Mouse (Mus musculus): ENCODE measurements around the gene Scai. TPM values are rescaled to one million over a fixed set of nuclear protein-coding genes. Genes with fewer than 3 reads are reported as not detected.
A peak's percentile ranks its signal among the peaks of the same experiment; 100 is the strongest.
"Not testable (repeated sequence)": the region's sequence is repeated elsewhere in the genome, so short reads cannot be mapped to it uniquely, and the experiment has no call there.

Gene Scai
- 61.3 and 68.6 TPM in 2 replicates for total RNA-seq (2014; rRNA removed)
- polyA plus RNA-seq (2015; fragmentation: Nextera tagmentation; extraction: Ambion mirVana) = 8.6 and 11.6 TPM in 2 replicates

DNA sequence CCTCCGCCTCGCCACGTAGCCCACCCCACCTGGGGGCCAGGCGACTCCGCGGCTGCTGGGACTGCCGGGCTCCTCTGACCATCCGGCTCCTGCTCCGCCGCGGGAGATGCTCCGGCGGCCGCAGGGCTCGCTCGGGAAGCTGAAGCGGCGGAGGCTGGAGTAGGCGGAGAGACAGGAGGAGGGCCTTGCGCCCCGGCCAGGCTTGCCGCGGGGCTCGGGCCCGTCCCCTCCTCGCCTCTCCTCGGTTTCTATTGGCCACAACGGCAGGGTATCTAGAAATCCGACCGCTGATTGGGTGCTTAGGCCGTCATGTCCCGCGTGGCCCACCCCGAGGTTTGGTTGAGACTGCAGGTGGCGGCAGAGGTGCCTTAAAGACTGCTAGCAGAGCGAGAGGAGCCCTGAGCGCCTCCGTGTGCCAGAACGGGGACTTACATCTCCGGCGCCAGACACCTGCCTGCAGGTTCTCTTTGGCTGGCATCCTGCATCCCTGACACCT is at the start of gene Scai:
TSS of gene Scai (minus strand) at position 174 of the 496 bp plus-strand sequence.
- ATAC-seq (peak; percentile 99), DNase-seq (peak; percentile 99)
- Histone ChIP-seq H3K4me3 (ENCODE audit: low read depth, low read length) (peak within 1 kb of the TSS; percentile 100), H3K4me1 (ENCODE audit: insufficient read depth) (0 out of 2 replicates have a peak, but pooled peaks cover 15% of the 10 kb centered on the region), H3K36me3 (ENCODE audit: insufficient read depth) (no peaks in the 10 kb centered on the region), H3K9ac (peak within 1 kb of the TSS; percentile 98), H3K27ac (ENCODE audit: low read depth, low read length) (peak within 1 kb of the TSS; percentile 99), H3K27me3 (ENCODE audit: insufficient read depth, low read length) (no peaks in the 10 kb centered on the region), H3K9me3 (ENCODE audit: low read length) (no peaks in the 10 kb centered on the region), H3K4me2 (ENCODE audit: low read depth) (peak within 1 kb of the TSS; percentile 72)
- peak; percentile 92 for TF ChIP-seq CTCF (IDR thresholded peaks at IDR 0.05; ENCODE audit: low read depth)
- 3% methylated on average over 37 of the region's 41 CpGs for WGBS

DNA sequence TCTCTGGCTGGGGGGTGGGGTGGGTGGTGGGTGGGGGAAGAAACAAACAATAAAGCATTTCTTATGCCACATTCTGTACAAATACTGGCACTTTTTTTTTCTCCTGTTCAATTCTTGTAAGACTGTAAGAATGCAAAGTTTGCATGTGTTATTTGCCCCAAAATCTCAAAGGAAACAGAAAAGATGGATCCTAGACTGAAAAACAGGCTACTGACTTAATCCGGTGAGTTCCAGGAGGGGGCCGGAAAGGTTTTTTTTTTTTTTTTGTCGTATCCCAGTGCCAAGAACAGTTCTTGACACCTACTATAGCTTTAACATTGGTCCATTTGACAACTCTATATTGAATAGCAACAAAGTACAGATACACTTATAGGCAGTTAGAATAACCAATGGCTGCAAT is 36.2 kb upstream of the Scai start:
- Histone ChIP-seq H3K4me3 (ENCODE audit: low read depth, low read length) (peak overlapping the region; percentile 59), H3K27me3 (ENCODE audit: insufficient read depth, low read length) (no peaks in the 10 kb centered on the region), H3K4me2 (ENCODE audit: low read depth) (peak overlapping the region; percentile 50), H3K9ac (peak overlapping the region; percentile 65; the same call in 1 of the 2 replicates), H3K36me3 (ENCODE audit: insufficient read depth) (no peaks in the 10 kb centered on the region), H3K9me3 (ENCODE audit: low read length) (no peaks in the 10 kb centered on the region), H3K27ac (ENCODE audit: low read depth, low read length) (peak overlapping the region; percentile 89; the same call in 1 of the 2 replicates), H3K4me1 (ENCODE audit: insufficient read depth) (peaks cover 14% of the 10 kb centered on the region; the same call in 1 of the 2 replicates)
- ATAC-seq = no peak
- no peak for DNase-seq
- TF ChIP-seq CTCF (IDR thresholded peaks at IDR 0.05; ENCODE audit: low read depth) = no peak
- WGBS = 29% methylated on average over 3 of the region's 3 CpGs

DNA sequence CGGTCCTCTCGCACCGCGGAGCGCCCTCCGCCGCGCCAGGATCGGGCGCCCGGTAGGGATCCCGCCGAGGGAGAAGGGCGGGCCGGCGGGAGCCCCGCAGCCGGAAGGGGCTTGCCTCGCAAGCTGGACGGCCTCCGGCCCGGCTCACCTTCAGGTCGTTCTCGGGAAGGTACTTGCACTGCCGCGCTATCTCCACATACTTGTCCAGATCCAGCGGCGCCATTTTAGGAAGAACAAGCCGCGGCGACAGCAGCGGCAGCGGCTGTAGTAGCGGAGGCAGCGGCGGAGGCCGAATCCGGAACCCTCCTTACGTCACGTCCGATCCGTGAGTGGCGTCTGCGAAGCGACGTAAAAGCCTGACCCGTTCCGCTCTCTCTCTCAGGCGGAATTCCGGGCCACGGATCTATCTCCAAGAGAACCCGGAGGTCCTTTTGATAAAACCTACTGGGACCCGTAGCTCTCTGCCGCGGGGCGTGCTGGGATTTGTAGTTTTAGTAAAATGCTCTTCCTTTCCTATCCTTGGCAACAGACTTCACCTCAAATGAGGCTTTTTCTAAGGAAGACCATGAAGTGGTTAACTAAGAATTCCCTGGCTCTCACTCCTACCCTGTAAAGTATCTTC is 35.6 kb upstream of the Scai start, which contains the start of gene Ppp6c:
TSS of gene Ppp6c (minus strand) at position 433 of the 622 bp plus-strand sequence.
- peaks cover 14% of the 10 kb centered on the region; the same call in 1 of the 2 replicates for H3K4me1 ChIP-seq (ENCODE audit: insufficient read depth)
- no peaks in the 10 kb centered on the region for H3K9me3 ChIP-seq (ENCODE audit: low read length)
- peak within 1 kb of the TSS; percentile 65 for H3K9ac ChIP-seq
- H3K27me3 ChIP-seq (ENCODE audit: insufficient read depth, low read length) = no peaks in the 10 kb centered on the region
- peak within 1 kb of the TSS; percentile 57 for H3K4me2 ChIP-seq (ENCODE audit: low read depth)
- 1% methylated on average over 54 of the region's 56 CpGs for WGBS
- H3K36me3 ChIP-seq (ENCODE audit: insufficient read depth) = no peaks in the 10 kb centered on the region
- peak; percentile 99 for ATAC-seq
- peak; percentile 98 for DNase-seq
- no peak for TF ChIP-seq CTCF (IDR thresholded peaks at IDR 0.05; ENCODE audit: low read depth)
- H3K27ac ChIP-seq (ENCODE audit: low read depth, low read length) = peak within 1 kb of the TSS; percentile 89
- peak within 1 kb of the TSS; percentile 59 for H3K4me3 ChIP-seq (ENCODE audit: low read depth, low read length)

DNA sequence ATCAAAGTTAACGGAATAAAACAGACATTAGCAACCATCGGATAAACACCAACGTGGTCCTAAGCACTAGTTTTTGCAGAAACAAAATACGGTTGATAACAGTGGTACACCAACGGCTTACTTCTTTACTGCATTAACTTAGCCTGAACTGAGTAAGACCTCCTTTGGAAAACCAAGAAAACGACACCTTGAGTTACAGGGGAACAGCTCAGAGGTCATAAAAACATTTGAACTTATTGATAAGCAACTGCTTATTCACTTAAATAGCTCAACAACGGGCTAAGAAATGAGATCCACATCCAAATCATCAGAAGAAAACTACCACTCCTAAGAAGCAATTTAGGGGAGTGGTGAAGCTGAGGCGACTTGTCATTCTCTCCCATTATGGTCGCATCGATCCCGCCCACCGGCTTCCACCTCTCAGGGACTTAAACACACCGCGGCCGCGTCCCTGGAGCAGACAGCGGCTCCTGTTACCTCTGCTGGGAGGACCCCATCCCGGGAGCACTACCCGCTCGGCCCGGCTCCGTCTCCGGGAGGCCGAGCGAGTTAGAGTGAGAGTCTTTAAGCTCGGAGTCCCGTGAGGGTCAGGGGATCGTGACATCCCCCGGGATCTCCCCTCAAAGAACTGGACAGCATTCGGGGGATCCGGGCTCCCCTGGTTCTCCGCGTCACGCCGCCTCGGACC is 34.9 kb upstream of the Scai start:
- not testable (repeated sequence) for H3K36me3 ChIP-seq (ENCODE audit: insufficient read depth); H3K9me3 ChIP-seq (ENCODE audit: low read length); H3K27me3 ChIP-seq (ENCODE audit: insufficient read depth, low read length)
- Histone ChIP-seq H3K9ac (peak overlapping the region; percentile 65), H3K4me3 (ENCODE audit: low read depth, low read length) (peak overlapping the region; percentile 59), H3K4me2 (ENCODE audit: low read depth) (peak overlapping the region; percentile 57), H3K4me1 (ENCODE audit: insufficient read depth) (peaks cover 14% of the 10 kb centered on the region; the same call in 1 of the 2 replicates), H3K27ac (ENCODE audit: low read depth, low read length) (peak overlapping the region; percentile 89)
- ATAC-seq (peak; percentile 26), DNase-seq (peak; percentile 15)
- WGBS = 6% methylated on average over 21 of the region's 36 CpGs

DNA sequence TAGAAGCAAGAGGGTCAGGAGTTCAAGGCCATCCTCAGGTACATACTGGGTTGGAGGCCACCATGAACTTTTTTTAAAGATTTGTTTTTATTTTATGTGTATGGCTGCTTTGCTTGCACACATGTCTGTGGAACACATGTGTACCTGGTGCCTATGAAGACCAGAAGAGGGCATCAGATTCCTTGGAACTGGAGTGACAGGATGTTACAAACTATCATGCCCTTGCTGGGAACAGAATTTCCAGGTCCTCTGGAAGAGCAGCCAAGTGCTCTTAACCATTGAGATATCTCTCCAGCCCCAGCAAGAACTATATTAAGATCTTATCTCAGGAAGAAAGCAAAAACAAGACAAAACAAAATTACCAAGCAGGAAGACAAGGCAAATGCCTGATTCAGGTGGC is 34.1 kb upstream of the Scai start:
- peaks cover 14% of the 10 kb centered on the region; the same call in 1 of the 2 replicates for H3K4me1 ChIP-seq (ENCODE audit: insufficient read depth)
- DNase-seq = no peak
- no peak overlapping the region for H3K27ac ChIP-seq (ENCODE audit: low read depth, low read length)

DNA sequence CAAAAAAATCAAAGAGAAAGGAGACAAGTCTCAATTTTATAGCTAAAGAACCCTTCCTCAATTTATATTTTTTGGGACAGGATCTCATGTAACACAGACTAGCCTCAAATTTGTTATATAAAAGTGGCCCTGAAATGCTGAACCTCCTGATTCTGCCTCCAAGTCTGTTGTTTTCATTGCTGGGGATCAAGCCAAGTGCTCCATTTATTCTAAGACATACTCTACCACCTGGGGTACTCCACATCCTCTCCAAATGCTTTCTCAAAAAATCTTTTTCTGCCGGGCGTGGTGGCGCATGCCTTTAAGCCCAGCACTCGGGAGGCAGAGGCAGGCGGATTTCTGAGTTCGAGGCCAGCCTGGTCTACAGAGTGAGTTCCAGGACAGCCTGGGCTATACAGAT is 29.5 kb upstream of the Scai start:
- Histone ChIP-seq H3K36me3 (ENCODE audit: insufficient read depth) (no peaks in the 10 kb centered on the region), H3K4me2 (ENCODE audit: low read depth) (no peak overlapping the region), H3K4me3 (ENCODE audit: low read depth, low read length) (no peak overlapping the region), H3K4me1 (ENCODE audit: insufficient read depth) (peaks cover 13% of the 10 kb centered on the region; the same call in 1 of the 2 replicates), H3K9ac (no peak overlapping the region), H3K27me3 (ENCODE audit: insufficient read depth, low read length) (no peaks in the 10 kb centered on the region), H3K27ac (ENCODE audit: low read depth, low read length) (no peak overlapping the region), H3K9me3 (ENCODE audit: low read length) (no peaks in the 10 kb centered on the region)
- no peak for DNase-seq
- no peak for ATAC-seq
- 92% methylated on average over 6 of the region's 6 CpGs for WGBS
- TF ChIP-seq CTCF (IDR thresholded peaks at IDR 0.05; ENCODE audit: low read depth) = no peak

More for the DNA sequence above, 34.1 kb upstream of the Scai start:
- TF ChIP-seq CTCF (IDR thresholded peaks at IDR 0.05; ENCODE audit: low read depth) = peak; percentile 17; the same call in 1 of the 2 replicates
- ATAC-seq = no peak
- no peaks in the 10 kb centered on the region for H3K27me3 ChIP-seq (ENCODE audit: insufficient read depth, low read length)
- 0 out of 2 replicates have a peak overlapping the region, but pooled peaks have one; percentile 59 for H3K4me3 ChIP-seq (ENCODE audit: low read depth, low read length)
- H3K9ac ChIP-seq = no peak overlapping the region
- H3K36me3 ChIP-seq (ENCODE audit: insufficient read depth) = no peaks in the 10 kb centered on the region
- peak overlapping the region; percentile 57 for H3K4me2 ChIP-seq (ENCODE audit: low read depth)
- H3K9me3 ChIP-seq (ENCODE audit: low read length) = no peaks in the 10 kb centered on the region

Measured in forebrain, postnatal 0 days (tissue).